Mouse (Mus musculus): Measurements from ENCODE around the gene Zcchc24. TPM values are rescaled to one million over a fixed set of nuclear protein-coding genes. Genes with fewer than 3 reads are reported as not detected.

Zcchc24 gene
- polyA plus RNA-seq, 1 experiment from 2014 or later = 13.4 TPM

- Histone ChIP-seq H3K27ac (ENCODE audit: low read depth, low read length) (no peak overlapping the region), H3K9ac (ENCODE audit: low read depth, low read length) (no peak overlapping the region), H3K4me3 (ENCODE audit: low read depth, low read length) (no peak overlapping the region), H3K9me3 (ENCODE audit: control insufficient read depth, low read length) (no peaks in the 10 kb centered on the region), H3K4me2 (replicated peaks; ENCODE audit: low read depth, low read length) (no peak overlapping the region), H3K36me3 (ENCODE audit: control insufficient read depth, insufficient read depth, low read length) (no peaks in the 10 kb centered on the region), H3K4me1 (replicated peaks; ENCODE audit: control insufficient read depth, insufficient read depth, low read length) (no peaks in the 10 kb centered on the region; the same call in none of the 2 replicates), H3K27me3 (ENCODE audit: control insufficient read depth, insufficient read depth, low read length) (no peaks in the 10 kb centered on the region; the same call in 1 of the 2 replicates)
- DNase-seq (ENCODE audit: low spot score) (no peak), ATAC-seq (ENCODE audit: low FRiP score) (no peak)
- WGBS = 73% methylated on average over 7 of the region's 7 CpGs
These were observed 9.3 kb downstream of the Zcchc24 start for GRCm38 (mm10) chr14:25759551-25759950.

DNA sequence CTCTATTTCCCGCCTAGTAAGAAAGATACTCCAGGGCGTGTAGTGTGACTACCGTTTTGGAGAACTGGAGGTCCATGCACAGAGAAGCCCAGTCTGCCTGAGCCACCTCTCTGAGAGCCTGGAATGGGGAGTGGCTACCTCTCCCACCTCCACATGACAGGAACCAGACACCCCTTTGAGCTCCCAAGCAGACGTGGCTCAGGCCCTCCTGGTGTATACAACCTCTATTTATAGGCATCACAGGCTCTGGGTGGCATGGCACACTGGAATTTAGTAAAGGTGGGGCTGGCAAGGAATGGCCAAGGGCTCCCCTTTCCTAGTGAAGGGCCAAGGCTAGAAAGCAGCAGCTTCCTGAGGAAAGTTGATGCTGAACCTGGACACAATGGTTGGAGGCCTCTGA, 10.9 kb downstream of the Zcchc24 start:
- WGBS = 76% methylated on average over 4 of the region's 4 CpGs
- H3K4me1 ChIP-seq (replicated peaks; ENCODE audit: control insufficient read depth, insufficient read depth, low read length) = no peaks in the 10 kb centered on the region; the same call in none of the 2 replicates
- no peaks in the 10 kb centered on the region for H3K36me3 ChIP-seq (ENCODE audit: control insufficient read depth, insufficient read depth, low read length)
- no peak for DNase-seq (ENCODE audit: low spot score)
- no peaks in the 10 kb centered on the region; the same call in 1 of the 2 replicates for H3K27me3 ChIP-seq (ENCODE audit: control insufficient read depth, insufficient read depth, low read length)
- no peak overlapping the region for H3K9ac ChIP-seq (ENCODE audit: low read depth, low read length)
- no peak for ATAC-seq (ENCODE audit: low FRiP score)
- H3K4me2 ChIP-seq (replicated peaks; ENCODE audit: low read depth, low read length) = no peak overlapping the region
- no peak overlapping the region for H3K4me3 ChIP-seq (ENCODE audit: low read depth, low read length)
- no peaks in the 10 kb centered on the region for H3K9me3 ChIP-seq (ENCODE audit: control insufficient read depth, low read length)
- no peak overlapping the region for H3K27ac ChIP-seq (ENCODE audit: low read depth, low read length)

GRCm38 (mm10) chr14:25756385-25756990, 12.4 kb downstream of the Zcchc24 start:
- Histone ChIP-seq H3K9ac (ENCODE audit: low read depth, low read length) (no peak overlapping the region), H3K36me3 (ENCODE audit: control insufficient read depth, insufficient read depth, low read length) (no peaks in the 10 kb centered on the region), H3K4me3 (ENCODE audit: low read depth, low read length) (no peak overlapping the region), H3K4me2 (replicated peaks; ENCODE audit: low read depth, low read length) (no peak overlapping the region), H3K27me3 (ENCODE audit: control insufficient read depth, insufficient read depth, low read length) (no peaks in the 10 kb centered on the region; the same call in 1 of the 2 replicates), H3K27ac (ENCODE audit: low read depth, low read length) (no peak overlapping the region), H3K4me1 (replicated peaks; ENCODE audit: control insufficient read depth, insufficient read depth, low read length) (no peaks in the 10 kb centered on the region; the same call in none of the 2 replicates), H3K9me3 (ENCODE audit: control insufficient read depth, low read length) (no peaks in the 10 kb centered on the region)
- ATAC-seq (ENCODE audit: low FRiP score) = no peak
- 67% methylated on average over 7 of the region's 7 CpGs for WGBS
- DNase-seq (ENCODE audit: low spot score) = no peak

DNA sequence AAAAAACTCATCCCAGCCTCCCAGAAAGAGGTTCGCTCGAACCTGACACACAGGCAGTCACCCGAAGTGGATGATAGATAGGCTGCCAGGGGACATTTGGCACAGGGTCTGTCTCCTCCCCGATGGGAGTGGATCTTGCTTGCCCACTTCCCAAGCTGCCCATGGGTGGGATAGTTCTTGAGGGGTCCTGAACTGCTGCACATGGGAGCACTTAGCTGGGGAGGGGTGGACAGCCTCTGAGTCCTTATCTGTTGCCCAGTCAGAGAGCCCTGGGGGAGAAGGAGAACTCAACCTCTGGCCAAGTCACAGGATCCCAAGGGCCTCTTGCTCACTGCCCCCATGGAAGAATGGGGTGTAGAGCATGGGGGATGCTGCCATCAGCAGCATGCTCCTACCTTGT, 13.3 kb downstream of the Zcchc24 start:
- Histone ChIP-seq H3K27me3 (ENCODE audit: control insufficient read depth, insufficient read depth, low read length) (no peaks in the 10 kb centered on the region; the same call in 1 of the 2 replicates), H3K27ac (ENCODE audit: low read depth, low read length) (no peak overlapping the region), H3K4me3 (ENCODE audit: low read depth, low read length) (no peak overlapping the region), H3K36me3 (ENCODE audit: control insufficient read depth, insufficient read depth, low read length) (no peaks in the 10 kb centered on the region), H3K9me3 (ENCODE audit: control insufficient read depth, low read length) (no peaks in the 10 kb centered on the region), H3K4me2 (replicated peaks; ENCODE audit: low read depth, low read length) (no peak overlapping the region), H3K4me1 (replicated peaks; ENCODE audit: control insufficient read depth, insufficient read depth, low read length) (no peaks in the 10 kb centered on the region; the same call in none of the 2 replicates), H3K9ac (ENCODE audit: low read depth, low read length) (no peak overlapping the region)
- DNase-seq (ENCODE audit: low spot score) (no peak), ATAC-seq (ENCODE audit: low FRiP score) (no peak)
- WGBS = 41% methylated on average over 4 of the region's 4 CpGs

- Histone ChIP-seq H3K4me2 (replicated peaks; ENCODE audit: low read depth, low read length) (no peak overlapping the region), H3K9ac (ENCODE audit: low read depth, low read length) (no peak overlapping the region), H3K9me3 (ENCODE audit: control insufficient read depth, low read length) (no peaks in the 10 kb centered on the region), H3K27ac (ENCODE audit: low read depth, low read length) (no peak overlapping the region), H3K4me3 (ENCODE audit: low read depth, low read length) (no peak overlapping the region), H3K4me1 (replicated peaks; ENCODE audit: control insufficient read depth, insufficient read depth, low read length) (no peaks in the 10 kb centered on the region; the same call in none of the 2 replicates), H3K27me3 (ENCODE audit: control insufficient read depth, insufficient read depth, low read length) (no peaks in the 10 kb centered on the region; the same call in 1 of the 2 replicates), H3K36me3 (ENCODE audit: control insufficient read depth, insufficient read depth, low read length) (no peaks in the 10 kb centered on the region)
- 43% methylated on average over 19 of the region's 19 CpGs for WGBS
- no peak for ATAC-seq (ENCODE audit: low FRiP score)
- no peak for DNase-seq (ENCODE audit: low spot score)
These were observed 14.0 kb downstream of the Zcchc24 start for GRCm38 (mm10) chr14:25754531-25755484.

DNA sequence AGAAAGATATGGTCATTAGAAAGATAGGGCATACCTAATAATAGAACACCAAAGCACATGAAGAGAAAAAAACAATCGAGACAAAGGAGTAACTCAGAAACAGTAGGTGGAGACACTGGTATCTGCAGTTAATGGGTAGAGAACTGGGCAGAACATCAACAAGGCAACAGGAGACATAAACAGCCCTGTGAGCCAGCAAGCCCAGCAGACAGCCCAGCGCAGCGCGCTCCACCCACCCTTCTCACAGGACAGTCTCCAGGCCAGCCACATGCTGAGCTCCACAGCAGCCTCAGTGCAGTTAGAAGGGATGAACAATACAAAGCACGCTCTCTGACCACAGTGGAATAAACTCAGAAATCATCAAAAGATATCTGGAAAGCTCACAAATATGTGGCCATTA, 15.8 kb downstream of the Zcchc24 start:
- Histone ChIP-seq H3K4me2 (replicated peaks; ENCODE audit: low read depth, low read length) (no peak overlapping the region), H3K9me3 (ENCODE audit: control insufficient read depth, low read length) (no peaks in the 10 kb centered on the region), H3K27ac (ENCODE audit: low read depth, low read length) (no peak overlapping the region), H3K27me3 (ENCODE audit: control insufficient read depth, insufficient read depth, low read length) (no peaks in the 10 kb centered on the region; the same call in 1 of the 2 replicates), H3K4me3 (ENCODE audit: low read depth, low read length) (no peak overlapping the region), H3K4me1 (replicated peaks; ENCODE audit: control insufficient read depth, insufficient read depth, low read length) (no peaks in the 10 kb centered on the region; the same call in none of the 2 replicates), H3K9ac (ENCODE audit: low read depth, low read length) (no peak overlapping the region), H3K36me3 (ENCODE audit: control insufficient read depth, insufficient read depth, low read length) (no peaks in the 10 kb centered on the region)
- WGBS = 36% methylated on average over 5 of the region's 5 CpGs
- no peak for ATAC-seq (ENCODE audit: low FRiP score)
- no peak for DNase-seq (ENCODE audit: low spot score)

DNA sequence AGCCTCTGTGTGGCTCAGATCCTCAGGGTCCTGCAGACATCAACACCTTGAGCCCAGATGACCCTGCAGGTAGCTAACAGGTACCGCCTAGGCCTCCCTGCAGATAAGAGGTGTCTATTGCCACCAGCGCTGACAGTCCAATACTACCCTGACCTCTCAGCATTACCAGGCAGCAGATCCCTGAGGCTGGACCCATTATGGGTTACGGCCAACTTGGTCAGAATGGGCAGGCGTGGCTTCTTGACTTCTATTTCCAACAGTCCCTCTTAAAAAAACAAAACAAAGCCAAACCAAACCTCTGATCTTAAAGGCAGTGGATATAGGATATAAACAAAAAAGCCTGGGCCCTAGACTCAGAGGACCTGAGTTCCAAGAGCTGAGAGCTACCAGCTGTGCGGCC, 17.8 kb downstream of the Zcchc24 start:
- H3K4me3 ChIP-seq (ENCODE audit: low read depth, low read length) = no peak overlapping the region
- H3K27ac ChIP-seq (ENCODE audit: low read depth, low read length) = no peak overlapping the region
- H3K9me3 ChIP-seq (ENCODE audit: control insufficient read depth, low read length) = no peaks in the 10 kb centered on the region
- ATAC-seq (ENCODE audit: low FRiP score) = no peak
- H3K36me3 ChIP-seq (ENCODE audit: control insufficient read depth, insufficient read depth, low read length) = no peaks in the 10 kb centered on the region
- H3K9ac ChIP-seq (ENCODE audit: low read depth, low read length) = no peak overlapping the region
- no peaks in the 10 kb centered on the region; the same call in none of the 2 replicates for H3K4me1 ChIP-seq (replicated peaks; ENCODE audit: control insufficient read depth, insufficient read depth, low read length)
- DNase-seq (ENCODE audit: low spot score) = no peak
- 89% methylated on average over 5 of the region's 5 CpGs for WGBS
- no peak overlapping the region for H3K4me2 ChIP-seq (replicated peaks; ENCODE audit: low read depth, low read length)
- no peaks in the 10 kb centered on the region; the same call in 1 of the 2 replicates for H3K27me3 ChIP-seq (ENCODE audit: control insufficient read depth, insufficient read depth, low read length)

- WGBS = 79% methylated on average over 2 of the region's 2 CpGs
These were observed 18.3 kb downstream of the Zcchc24 start for GRCm38 (mm10) chr14:25750448-25751015.

More at GRCm38 (mm10) chr14:25750448-25751015, 18.3 kb downstream of the Zcchc24 start:
- no peaks in the 10 kb centered on the region; the same call in 1 of the 2 replicates for H3K4me1 ChIP-seq (replicated peaks; ENCODE audit: control insufficient read depth, insufficient read depth, low read length)
- no peak for DNase-seq (ENCODE audit: low spot score)
- ATAC-seq (ENCODE audit: low FRiP score) = no peak
- H3K4me2 ChIP-seq (replicated peaks; ENCODE audit: low read depth, low read length) = no peak overlapping the region
- H3K9me3 ChIP-seq (ENCODE audit: control insufficient read depth, low read length) = no peaks in the 10 kb centered on the region
- no peaks in the 10 kb centered on the region for H3K36me3 ChIP-seq (ENCODE audit: control insufficient read depth, insufficient read depth, low read length)
- H3K9ac ChIP-seq (ENCODE audit: low read depth, low read length) = no peak overlapping the region
- no peaks in the 10 kb centered on the region; the same call in 1 of the 2 replicates for H3K27me3 ChIP-seq (ENCODE audit: control insufficient read depth, insufficient read depth, low read length)
- no peak overlapping the region for H3K4me3 ChIP-seq (ENCODE audit: low read depth, low read length)
- no peak overlapping the region for H3K27ac ChIP-seq (ENCODE audit: low read depth, low read length)

All from hindbrain, embryonic 11.5 days (tissue).